Mouse (Mus musculus) forebrain, embryonic 16.5 days (tissue): ENCODE data around the gene Pheta2. TPM values are rescaled to one million over a fixed set of nuclear protein-coding genes. Genes with fewer than 3 reads are reported as not detected.

ENCODE experiments used
- ATAC-seq: fragments of 200-750 bp; cut with Nextera tagmentation; 2 replicates; pipeline ENCODE4 v1.8.0; 2017; ENCODE audit warnings: mild to moderate bottlenecking, moderate library complexity
- H3K27ac ChIP-seq: fragments of 300-500 bp; sonication (generic); 2 replicates; pipeline ENCODE4 v1.5.1; 2014; ENCODE audit warnings: low read length, control low read depth
- H3K27me3 ChIP-seq: fragments of 300-500 bp; sonication (generic); replicated peaks from 2 replicates; pipeline ENCODE4 v1.6.1; 2014; ENCODE audit warnings: low read length; ENCODE audit not compliant: control insufficient read depth, insufficient read depth
- H3K36me3 ChIP-seq: fragments of 300-500 bp; sonication (generic); 2 replicates; pipeline ENCODE4 v1.6.1; 2014; ENCODE audit not compliant: control insufficient read depth, insufficient read depth
- H3K4me1 ChIP-seq: fragments of 300-500 bp; sonication (generic); replicated peaks from 2 replicates; pipeline ENCODE4 v1.6.1; 2014; ENCODE audit warnings: low read length; ENCODE audit not compliant: control insufficient read depth, insufficient read depth
- H3K4me2 ChIP-seq: fragments of 300-500 bp; sonication (generic); 2 replicates; pipeline ENCODE4 v1.6.1; 2014; ENCODE audit warnings: mild to moderate bottlenecking, low read length, control low read depth
- H3K4me3 ChIP-seq: fragments of 300-500 bp; sonication (generic); replicated peaks from 2 replicates; pipeline ENCODE4 v1.5.1; 2014; ENCODE audit warnings: mild to moderate bottlenecking, low read length, control low read depth
- H3K9ac ChIP-seq: fragments of 300-500 bp; sonication (generic); replicated peaks from 2 replicates; pipeline ENCODE4 v1.6.1; 2014; ENCODE audit warnings: low read depth, low read length, control low read depth
- H3K9me3 ChIP-seq: fragments of 300-500 bp; sonication (generic); 2 replicates; pipeline ENCODE4 v1.6.1; 2016; ENCODE audit warnings: low read length; ENCODE audit not compliant: control insufficient read depth
- WGBS: fragments of 180-500 bp; shearing (Covaris S2); extraction: QIAGEN DNeasy Blood & Tissue Kit; methylation state at CpG from one replicate; pipeline ENCODE4 v1.1.7; 2014; 5-methylcytosine and 5-hydroxymethylcytosine counted together
- polyA plus RNA-seq: library from polyadenylated mRNA; unstranded; fragments of >200 nt; fragmentation: Nextera tagmentation; extraction: Ambion mirVana; gene quantifications from 2 replicates; pipeline ENCODE4 v1.2.1, GENCODE M21; 2015

The Pheta2 gene
- polyA plus RNA-seq, 1 experiment from 2014 or later, result 2.0 TPM

DNA sequence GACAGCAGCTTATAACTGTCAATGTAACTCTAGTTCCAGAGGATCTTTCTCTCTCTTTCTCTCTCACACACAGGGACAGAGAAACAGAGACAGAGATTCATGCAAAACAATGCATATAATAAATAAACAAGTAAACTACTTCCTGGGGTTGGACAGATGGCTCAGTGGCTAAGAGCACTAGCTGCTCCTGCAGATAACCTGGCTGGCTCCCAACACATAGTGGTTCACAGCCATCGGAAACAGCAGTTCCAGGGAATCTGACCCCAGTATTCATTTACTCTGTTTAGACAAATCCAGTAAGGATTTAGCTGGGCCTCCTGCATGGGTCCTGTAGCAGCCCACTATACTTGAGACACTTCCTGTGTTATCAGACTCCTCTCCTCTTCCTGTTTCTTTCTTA lies 19.1 kb upstream of the Pheta2 start:
- no peak for ATAC-seq

DNA sequence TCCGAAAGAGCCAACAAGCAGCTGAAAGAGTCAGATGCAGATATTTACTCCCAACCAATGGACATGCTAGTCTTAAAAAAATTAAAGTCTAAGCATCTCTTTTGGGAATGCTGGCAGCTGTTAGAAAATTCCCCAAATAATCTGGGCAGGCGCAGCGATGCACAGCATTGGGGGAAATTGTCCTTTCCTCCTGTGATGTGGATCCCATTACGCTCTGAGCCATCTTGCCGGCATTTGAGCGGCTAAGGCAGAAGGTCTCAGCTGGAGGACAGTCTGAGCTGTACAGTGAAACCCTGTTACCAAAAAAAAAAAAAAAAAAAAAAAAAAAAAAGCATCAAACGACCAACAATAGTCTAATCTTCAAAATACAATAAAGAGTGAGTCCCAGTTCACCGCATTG lies 16.5 kb upstream of the Pheta2 start:
- 85% methylated on average over 8 of the region's 8 CpGs for WGBS
- H3K4me3 ChIP-seq, result no peak overlapping the region
- no peak for ATAC-seq

More for the DNA sequence above, 19.1 kb upstream of the Pheta2 start:
- Histone ChIP-seq H3K27ac (no peak overlapping the region), H3K36me3 (no peaks in the 10 kb centered on the region), H3K9me3 (no peaks in the 10 kb centered on the region), H3K4me3 (no peak overlapping the region), H3K4me2 (no peak overlapping the region), H3K9ac (no peak overlapping the region), H3K4me1 (no peaks in the 10 kb centered on the region), H3K27me3 (no peaks in the 10 kb centered on the region)
- 67% methylated on average over 1 of the region's 1 CpGs for WGBS

DNA sequence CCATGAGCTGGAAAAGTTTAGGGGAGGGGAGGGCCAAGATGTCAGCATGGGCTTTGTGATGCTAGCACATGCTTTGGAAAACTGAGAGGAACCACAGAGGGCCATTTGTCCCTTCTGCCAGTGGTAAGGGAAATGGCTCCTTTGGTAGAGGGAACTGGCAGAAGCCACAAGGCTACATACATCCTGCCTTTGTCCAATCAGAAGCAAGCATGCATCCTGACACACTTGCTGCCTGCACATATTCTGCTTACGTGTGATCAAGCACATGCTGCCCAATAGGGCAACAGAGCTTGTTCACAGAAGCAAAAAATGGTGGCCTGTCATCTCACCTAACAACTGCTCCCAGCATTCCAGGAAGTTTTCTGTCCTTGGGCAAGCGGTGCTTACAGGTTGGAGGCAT lies 13.4 kb upstream of the Pheta2 start:
- H3K27ac ChIP-seq, result no peak overlapping the region
- no peak overlapping the region for H3K9ac ChIP-seq
- no peaks in the 10 kb centered on the region for H3K27me3 ChIP-seq
- H3K36me3 ChIP-seq, result no peaks in the 10 kb centered on the region
- no peak for ATAC-seq
- no peak overlapping the region for H3K4me2 ChIP-seq
- H3K4me1 ChIP-seq, result no peaks in the 10 kb centered on the region
- H3K4me3 ChIP-seq, result no peak overlapping the region
- 81% methylated on average over 2 of the region's 2 CpGs for WGBS
- H3K9me3 ChIP-seq, result no peaks in the 10 kb centered on the region

More for the DNA sequence above, 16.5 kb upstream of the Pheta2 start:
- Histone ChIP-seq H3K27me3 (no peaks in the 10 kb centered on the region), H3K36me3 (no peaks in the 10 kb centered on the region), H3K9me3 (no peaks in the 10 kb centered on the region), H3K4me2 (no peak overlapping the region), H3K9ac (no peak overlapping the region), H3K27ac (no peak overlapping the region), H3K4me1 (no peaks in the 10 kb centered on the region)

DNA sequence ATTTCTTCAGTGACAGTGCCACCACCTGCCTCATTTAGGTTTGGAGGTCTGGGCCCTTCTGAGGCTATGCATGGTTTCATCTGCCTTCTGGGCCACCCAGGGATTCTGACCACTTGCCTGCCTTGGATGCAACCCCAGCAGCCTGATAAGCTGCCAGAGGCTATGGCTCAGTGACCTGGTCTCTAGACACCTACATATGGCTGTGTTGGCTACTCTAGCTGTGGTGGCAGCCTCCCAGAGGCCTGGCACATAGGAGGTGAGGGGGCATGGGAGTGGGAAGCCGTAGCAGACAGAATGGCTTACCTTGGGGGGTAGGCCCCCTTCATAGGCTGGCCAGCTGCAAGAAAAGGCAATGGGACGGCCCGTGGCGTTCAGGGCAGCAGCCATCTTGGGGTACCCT lies 3.5 kb upstream of the Pheta2 start:
- WGBS, result 100% methylated on average over 4 of the region's 4 CpGs
- no peak for ATAC-seq
- H3K27me3 ChIP-seq, result peaks cover 1% of the 10 kb centered on the region
- no peak overlapping the region for H3K9ac ChIP-seq
- peaks cover 14% of the 10 kb centered on the region for H3K4me1 ChIP-seq
- H3K9me3 ChIP-seq, result no peaks in the 10 kb centered on the region
- H3K36me3 ChIP-seq, result peaks cover 3% of the 10 kb centered on the region; the same call in 1 of the 2 replicates
- no peak overlapping the region for H3K27ac ChIP-seq
- H3K4me2 ChIP-seq, result no peak overlapping the region
- no peak overlapping the region for H3K4me3 ChIP-seq

DNA sequence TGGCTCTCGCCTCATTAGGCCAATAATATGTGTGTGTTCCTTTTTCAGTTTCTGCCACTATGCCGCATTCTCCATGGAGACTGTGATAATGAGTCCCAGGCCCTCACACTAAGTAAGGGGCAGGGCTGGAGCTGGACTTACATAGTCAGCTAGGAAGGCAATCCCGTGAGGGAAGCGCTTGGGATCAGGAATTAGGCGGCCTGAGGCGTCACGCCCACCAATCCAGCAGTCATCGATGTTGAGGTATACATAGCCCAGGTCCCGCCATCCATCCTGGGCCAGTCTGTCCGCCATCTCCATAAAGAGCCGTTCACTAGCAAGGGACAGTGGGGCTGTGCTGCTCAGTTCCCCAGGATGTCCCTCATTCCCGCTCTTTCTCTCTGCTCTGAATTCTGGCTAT lies 2.1 kb upstream of the Pheta2 start:
- H3K27ac ChIP-seq, result no peak overlapping the region
- no peak overlapping the region for H3K4me3 ChIP-seq
- peaks cover 19% of the 10 kb centered on the region for H3K4me1 ChIP-seq
- H3K9me3 ChIP-seq, result no peaks in the 10 kb centered on the region
- ATAC-seq, result no peak
- H3K36me3 ChIP-seq, result peaks cover 3% of the 10 kb centered on the region; the same call in 1 of the 2 replicates
- peaks cover 7% of the 10 kb centered on the region for H3K27me3 ChIP-seq
- no peak overlapping the region for H3K9ac ChIP-seq
- H3K4me2 ChIP-seq, result no peak overlapping the region
- 62% methylated on average over 12 of the region's 12 CpGs for WGBS

DNA sequence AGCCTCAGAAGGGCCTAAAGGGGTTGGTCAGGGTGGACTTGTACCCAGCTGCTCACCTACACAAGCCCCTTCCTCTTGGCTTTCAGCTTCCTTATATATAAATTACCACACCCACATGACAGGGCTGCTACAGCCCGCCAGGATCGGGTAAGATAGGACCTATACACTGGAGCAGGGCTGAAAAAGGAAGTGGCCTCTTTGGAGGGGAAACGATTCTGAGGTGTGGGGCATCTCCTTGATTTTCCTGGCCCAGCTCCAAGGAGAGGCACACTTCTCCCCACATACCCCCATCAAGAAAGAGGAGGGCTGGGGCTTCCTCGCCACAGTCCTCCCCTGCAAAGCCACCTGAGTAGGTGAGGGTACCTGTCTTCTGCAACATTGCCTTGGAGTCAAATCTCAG lies 867 bp upstream of the Pheta2 start:
- ATAC-seq, result no peak
- WGBS, result 29% methylated on average over 4 of the region's 4 CpGs

DNA sequence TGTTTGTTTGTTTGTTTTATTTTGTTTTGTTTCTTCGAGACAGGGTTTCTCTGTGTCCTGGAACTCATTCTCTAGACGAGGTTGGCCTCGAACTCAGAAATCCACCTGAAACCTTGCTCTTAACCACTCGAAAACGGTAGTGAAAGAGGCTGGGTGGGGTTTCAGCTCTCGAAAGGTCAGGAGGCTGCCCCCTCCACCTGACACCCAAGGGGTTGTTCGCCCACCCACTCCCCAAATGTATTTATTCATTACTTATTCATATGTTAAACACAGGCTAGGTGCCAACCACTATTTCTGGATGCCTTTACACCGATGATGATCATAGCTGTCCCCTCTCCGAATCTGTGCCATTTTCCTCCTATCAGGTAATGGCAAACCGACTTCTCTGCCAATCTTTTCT lies 408 bp downstream of the Pheta2 start:
- Histone ChIP-seq H3K4me1 (peaks cover 19% of the 10 kb centered on the region), H3K4me3 (peak overlapping the region; percentile 63), H3K27ac (no peak overlapping the region; the same call in 1 of the 2 replicates), H3K27me3 (peaks cover 7% of the 10 kb centered on the region), H3K4me2 (peak overlapping the region; percentile 49), H3K9ac (peak overlapping the region; percentile 58), H3K9me3 (no peaks in the 10 kb centered on the region), H3K36me3 (peaks cover 3% of the 10 kb centered on the region; the same call in 1 of the 2 replicates)
- no peak for ATAC-seq
- WGBS, result 53% methylated on average over 10 of the region's 10 CpGs

More for the DNA sequence above, 867 bp upstream of the Pheta2 start:
- no peaks in the 10 kb centered on the region for H3K9me3 ChIP-seq
- peak overlapping the region; percentile 49 for H3K4me2 ChIP-seq
- H3K36me3 ChIP-seq, result peaks cover 3% of the 10 kb centered on the region; the same call in 1 of the 2 replicates
- H3K27me3 ChIP-seq, result peaks cover 7% of the 10 kb centered on the region
- peak overlapping the region; percentile 63 for H3K4me3 ChIP-seq
- no peak overlapping the region for H3K27ac ChIP-seq
- H3K9ac ChIP-seq, result peak overlapping the region; percentile 58
- H3K4me1 ChIP-seq, result peaks cover 19% of the 10 kb centered on the region

DNA sequence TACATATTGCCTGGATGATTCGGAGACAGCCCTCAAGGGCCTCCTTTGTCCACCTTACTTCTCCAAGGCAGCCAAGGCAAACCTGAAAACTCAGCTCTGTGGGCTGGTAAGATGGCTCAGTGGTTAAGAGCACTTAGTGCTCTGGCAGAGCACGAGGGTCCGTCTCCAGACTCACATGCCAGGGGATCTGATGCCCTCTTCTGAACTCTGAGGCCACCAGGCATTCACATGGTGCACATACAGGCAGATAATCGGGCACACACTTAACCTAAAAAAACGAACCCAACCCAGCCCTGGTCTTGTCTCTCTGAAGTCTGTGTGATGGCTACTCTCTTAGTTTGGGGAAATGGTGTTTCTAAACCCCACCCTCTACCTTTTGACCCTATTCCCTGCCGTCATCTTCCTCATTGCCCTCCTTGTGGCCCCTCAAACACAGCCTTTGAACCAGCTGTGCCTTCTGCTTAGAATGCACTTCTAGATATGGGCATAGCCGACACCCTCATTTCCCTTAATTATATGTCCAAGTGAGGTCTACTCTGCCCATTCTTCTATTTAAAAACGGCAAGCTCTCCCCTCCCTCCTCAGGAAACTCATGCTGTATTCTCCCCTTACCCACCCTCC lies 1.0 kb downstream of the Pheta2 start:
- Histone ChIP-seq H3K36me3 (peaks cover 3% of the 10 kb centered on the region; the same call in 1 of the 2 replicates), H3K27ac (no peak overlapping the region), H3K4me3 (no peak overlapping the region), H3K4me2 (no peak overlapping the region), H3K27me3 (peaks cover 7% of the 10 kb centered on the region), H3K9me3 (no peaks in the 10 kb centered on the region), H3K4me1 (peaks cover 19% of the 10 kb centered on the region), H3K9ac (no peak overlapping the region)
- ATAC-seq, result no peak
- 80% methylated on average over 8 of the region's 8 CpGs for WGBS

DNA sequence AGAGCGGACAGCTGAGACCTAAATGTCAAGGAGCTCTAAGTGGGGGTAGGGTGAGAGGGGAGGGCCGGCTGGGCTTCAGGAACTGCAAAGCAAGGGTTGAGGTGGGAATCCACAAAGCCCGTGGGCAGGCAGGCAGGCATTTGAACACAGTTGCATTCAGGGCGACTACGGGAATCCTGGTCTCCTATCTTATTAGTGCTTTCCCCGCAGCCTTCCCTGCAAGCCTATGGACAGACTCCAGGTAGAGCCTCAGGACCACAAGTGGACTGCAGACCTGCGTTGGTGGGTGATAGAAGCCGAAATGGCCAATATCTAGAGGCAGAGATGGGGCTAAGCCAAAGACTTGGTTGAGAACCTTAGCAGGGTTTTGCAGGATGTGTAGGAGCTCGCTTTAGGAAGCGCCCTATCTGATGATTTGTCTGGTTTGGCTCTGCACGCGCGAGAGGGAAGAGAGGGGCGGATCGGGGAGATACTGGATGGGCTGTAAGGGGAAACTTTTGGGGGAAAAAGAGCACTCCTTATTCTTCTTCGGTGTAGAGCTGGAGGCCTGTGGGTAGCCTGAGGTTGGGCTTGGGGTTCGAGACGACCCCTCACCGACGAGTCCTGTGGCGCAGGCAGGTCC lies 1.8 kb downstream of the Pheta2 start:
- no peaks in the 10 kb centered on the region for H3K9me3 ChIP-seq
- no peak overlapping the region; the same call in 1 of the 2 replicates for H3K4me3 ChIP-seq
- H3K4me2 ChIP-seq, result peak overlapping the region; percentile 45
- ATAC-seq, result no peak
- no peak overlapping the region for H3K27ac ChIP-seq
- peaks cover 7% of the 10 kb centered on the region for H3K27me3 ChIP-seq
- peak overlapping the region; percentile 40 for H3K9ac ChIP-seq
- peaks cover 19% of the 10 kb centered on the region for H3K4me1 ChIP-seq
- H3K36me3 ChIP-seq, result 0 out of 2 replicates have a peak, but pooled peaks cover 3% of the 10 kb centered on the region
- WGBS, result 42% methylated on average over 21 of the region's 21 CpGs
